Mouse (Mus musculus) small intestine, adult 2 months (tissue): ENCODE results near the gene Xndc1.

Experiments used
- CTCF ChIP-seq: fragments of 200-500 bp; IDR thresholded peaks from 2 replicates; pipeline ENCODE4 v1.5.1; 2012; ENCODE audit warnings: low read depth, mild to moderate bottlenecking, control low read depth, inconsistent platforms, low read length, moderate library complexity, mixed read lengths; ENCODE audit not compliant: insufficient replicate concordance, insufficient read length; ENCODE audit errors: extremely low read depth
- POLR2A ChIP-seq: fragments of 200-500 bp; IDR thresholded peaks from 2 replicates; pipeline ENCODE4 v1.6.1; 2012; ENCODE audit warnings: low read depth, mild to moderate bottlenecking, control low read depth, inconsistent platforms, low read length, moderate library complexity

GRCm38 (mm10) chr7:102066363-102066762, 1.1 kb downstream of the Xndc1 start:
- TF ChIP-seq POLR2A (no peak), CTCF (no peak)
